Comparison of ENCODE assay signal across 29 mouse cellular contexts in the genomic region with DNA sequence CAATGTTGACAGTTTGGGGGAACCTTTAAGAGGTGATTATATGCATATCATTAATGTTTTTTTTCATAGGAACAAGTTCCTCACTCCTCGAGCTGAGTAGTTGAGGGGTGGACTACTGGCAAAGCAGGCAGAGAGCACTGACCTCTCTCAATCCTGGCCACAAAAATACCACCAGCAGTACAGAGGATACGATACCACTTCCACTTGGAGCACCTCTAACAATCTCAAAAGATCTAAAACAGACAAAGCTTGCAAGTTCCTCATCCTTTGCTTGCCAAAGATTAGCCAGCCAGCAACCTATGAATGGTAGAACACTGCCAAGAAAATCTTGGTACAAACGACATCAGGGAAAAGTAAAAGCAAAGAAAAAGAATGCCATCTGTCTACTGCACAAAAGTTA. TPM values are rescaled to one million over a fixed set of nuclear protein-coding genes. Genes with fewer than 3 reads are reported as not detected.
DNase-seq lines count a peak whose midpoint lies in the region; ATAC-seq and TF ChIP-seq lines count a peak whose summit lies in the region.
"Had no signal": no experiment of that assay in that cellular context is flagged by ENCODE, and none has a peak within 500 bp of the region (broad histone marks: within the 10 kb centered on the region; RNA-seq: fewer than 3 reads in every experiment).

No protein-coding gene starts in this region.

- peaks cover 2% of the 10 kb centered on the region for H3K4me1 ChIP-seq in ES-Bruce4 (ENCODE audit: control insufficient read depth, insufficient read depth, low read length)
- H3K4me1 ChIP-seq in bone marrow macrophage, adult 2 months (ENCODE audit: control insufficient read depth, insufficient read depth, low read length) = peaks cover 21% of the 10 kb centered on the region
- H3K4me1 ChIP-seq: embryonic facial prominence, embryonic 12.5 days; hindbrain, embryonic 13.5 days; kidney, embryonic 15.5 days; limb, embryonic 13.5 days; midbrain, embryonic 10.5 days; neural tube, embryonic 13.5 days had no signal

- no peaks in the 10 kb centered on the region for H3K9me3 ChIP-seq in ES-Bruce4 (replicated peaks; ENCODE audit: control insufficient read depth, insufficient read depth, low read length, poor library complexity, severe bottlenecking)
- H3K9me3 ChIP-seq: embryonic facial prominence, embryonic 12.5 days; heart, embryonic 15.5 days; hindbrain, embryonic 13.5 days; kidney, embryonic 15.5 days; limb, embryonic 13.5 days; lung, embryonic 15.5 days; midbrain, embryonic 10.5 days; neural tube, embryonic 13.5 days had no signal

- no peak overlapping the region for H3K4me3 ChIP-seq in ES-Bruce4 (ENCODE audit: low read depth, low read length)
- no peak overlapping the region for H3K4me3 ChIP-seq in bone marrow macrophage, adult 2 months (ENCODE audit: insufficient read depth, low read length)
- H3K4me3 ChIP-seq: embryonic facial prominence, embryonic 12.5 days; heart, embryonic 15.5 days; hindbrain, embryonic 13.5 days; kidney, embryonic 15.5 days; layer of hippocampus, adult 2 months; left cerebral cortex, adult 2 months; limb, embryonic 13.5 days; lung, embryonic 15.5 days; midbrain, embryonic 10.5 days; neural tube, embryonic 13.5 days had no signal

- H3K9ac ChIP-seq in ES-Bruce4 (ENCODE audit: low read depth, poor library complexity, severe bottlenecking) = no peak overlapping the region
- H3K9ac ChIP-seq: embryonic facial prominence, embryonic 12.5 days; forebrain, postnatal 0 days; heart, embryonic 15.5 days; hindbrain, embryonic 13.5 days; kidney, embryonic 15.5 days; limb, embryonic 13.5 days; lung, embryonic 15.5 days; neural tube, embryonic 13.5 days had no signal

- no peaks in the 10 kb centered on the region for H3K27me3 ChIP-seq in ES-Bruce4 (ENCODE audit: control insufficient read depth, insufficient read depth, low read length, poor library complexity, severe bottlenecking)
- H3K27me3 ChIP-seq: embryonic facial prominence, embryonic 12.5 days; heart, embryonic 15.5 days; hindbrain, embryonic 13.5 days; kidney, embryonic 15.5 days; limb, embryonic 13.5 days; lung, embryonic 15.5 days; neural tube, embryonic 13.5 days; Patski had no signal

- peak; percentile 68 for DNase-seq in heart, adult 11 months
- DNase-seq in heart, adult 18-20 months = no peak
- DNase-seq in testis, postnatal 10 days (ENCODE audit: low spot score) = no peak
- no peak for DNase-seq in left cerebral cortex, postnatal 10 days (ENCODE audit: extremely low spot score in 1 of 2, low spot score in 2 of 2)
- DNase-seq: adrenal gland, postnatal 10 days; B cell, adult 2 months; cerebellum, adult 8-10 months; cerebellum, postnatal 25 days; embryo, embryonic 11 days; forebrain, postnatal 0 days; gastrocnemius, postnatal 25 days; heart, postnatal 36 days; kidney, adult 11 months; kidney, postnatal 36 days; right cerebral cortex, postnatal 4 days had no signal

- no peak for TF ChIP-seq CTCF in ES-Bruce4 (IDR thresholded peaks at IDR 0.05; ENCODE audit: low read depth, low read length)
- no peak for TF ChIP-seq CTCF in bone marrow macrophage, adult 2 months (IDR thresholded peaks at IDR 0.05; ENCODE audit: low read depth, low read length)

- peaks cover 78% of the 10 kb centered on the region for H3K36me3 ChIP-seq in ES-Bruce4 (ENCODE audit: control insufficient read depth, insufficient read depth, low read length, poor library complexity, severe bottlenecking)

- intact Hi-C loops in left cerebral cortex, postnatal 10 days (cut with DNase I) = no loop called here

- peak overlapping the region; percentile 44; the same call in 1 of the 2 replicates for H3K27ac ChIP-seq in ES-Bruce4 (ENCODE audit: insufficient read depth, low read length)
- H3K27ac ChIP-seq in bone marrow macrophage, adult 2 months (ENCODE audit: insufficient read depth, low read depth, low read length) = 0 out of 2 replicates have a peak overlapping the region, but pooled peaks have one; percentile 3
- H3K27ac ChIP-seq: embryonic facial prominence, embryonic 12.5 days; heart, embryonic 15.5 days; hindbrain, embryonic 13.5 days; kidney, embryonic 15.5 days; layer of hippocampus, adult 2 months; left cerebral cortex, adult 2 months; limb, embryonic 13.5 days; lung, embryonic 15.5 days; midbrain, embryonic 10.5 days; neural tube, embryonic 13.5 days had no signal

- peak; percentile 35; the same call in 1 of the 2 replicates for ATAC-seq in granulocyte monocyte progenitor cell, adult 5-6 weeks (replicated peaks; ENCODE audit: poor library complexity, severe bottlenecking)
- ATAC-seq: forebrain, postnatal 0 days; Patski had no signal

- TF ChIP-seq EP300 in ES-Bruce4 (IDR thresholded peaks at IDR 0.05; ENCODE audit: insufficient read depth, low read depth, low read length) = no peak

- TF ChIP-seq POLR2A in ES-Bruce4 (IDR thresholded peaks at IDR 0.05; ENCODE audit: insufficient read depth, low read length) = no peak
- TF ChIP-seq POLR2A in bone marrow macrophage, adult 2 months (IDR thresholded peaks at IDR 0.05; ENCODE audit: borderline replicate concordance, low read depth, low read length) = no peak

RNA-seq across cellular contexts. Expression of a gene that starts 7.6 kb away (rescaled TPM):
- 100 to 1,000 TPM; 261 to 263 TPM for total RNA-seq in heart, adult 18-20 months (2021)
- 918 and 983 TPM in 2 replicates for polyA plus RNA-seq in ES-Bruce4 (2011; ENCODE audit: insufficient read depth, insufficient read length, low read depth, missing spikeins)
- polyA plus RNA-seq in bone marrow macrophage, adult 2 months (2012; ENCODE audit: insufficient read depth, insufficient read length, missing spikeins) = 62.2 and 74.3 TPM in 2 replicates
- total RNA-seq in granulocyte monocyte progenitor cell, adult 5-6 weeks (2014; fragmentation: Nextera tagmentation) = 232 and 249 TPM in 2 replicates
- 266 and 303 TPM in 2 replicates for total RNA-seq in granulocyte monocyte progenitor cell, adult 5-6 weeks (2017)
- 100 to 1,000 TPM; 186 to 206 TPM for total RNA-seq in left cerebral cortex, postnatal 10 days (2021)

RNA-seq across cellular contexts. Expression of a gene that starts 9.2 kb away (rescaled TPM):
- total RNA-seq in heart, adult 18-20 months (2021) = 1 to 10 TPM; 2.7 to 5.0 TPM
- polyA plus RNA-seq in ES-Bruce4 (2011; ENCODE audit: insufficient read depth, insufficient read length, low read depth, missing spikeins) = 56.1 and 59.7 TPM in 2 replicates
- 7.0 and 7.6 TPM in 2 replicates for polyA plus RNA-seq in bone marrow macrophage, adult 2 months (2012; ENCODE audit: insufficient read depth, insufficient read length, missing spikeins)
- total RNA-seq in granulocyte monocyte progenitor cell, adult 5-6 weeks (2014; fragmentation: Nextera tagmentation) = 33.3 and 36.6 TPM in 2 replicates
- 25.3 and 26.5 TPM in 2 replicates for total RNA-seq in granulocyte monocyte progenitor cell, adult 5-6 weeks (2017)
- 10 to 100 TPM; 11.4 to 12.1 TPM for total RNA-seq in left cerebral cortex, postnatal 10 days (2021)

RNA-seq across cellular contexts. Expression of a gene that starts 30.1 kb away (rescaled TPM):
- 10 to 100 TPM; 12.2 TPM for total RNA-seq in heart, adult 18-20 months (2021)
- 126 and 135 TPM in 2 replicates for polyA plus RNA-seq in ES-Bruce4 (2011; ENCODE audit: insufficient read depth, insufficient read length, low read depth, missing spikeins)
- 59.0 and 70.6 TPM in 2 replicates for polyA plus RNA-seq in bone marrow macrophage, adult 2 months (2012; ENCODE audit: insufficient read depth, insufficient read length, missing spikeins)
- total RNA-seq in granulocyte monocyte progenitor cell, adult 5-6 weeks (2014; fragmentation: Nextera tagmentation) = 52.5 and 55.4 TPM in 2 replicates
- total RNA-seq in granulocyte monocyte progenitor cell, adult 5-6 weeks (2017) = 73.2 and 91.2 TPM in 2 replicates
- 10 to 100 TPM; 42.4 to 45.5 TPM for total RNA-seq in left cerebral cortex, postnatal 10 days (2021)
